Comparison of ENCODE assay signal across 27 mouse cellular contexts in the genomic region with DNA sequence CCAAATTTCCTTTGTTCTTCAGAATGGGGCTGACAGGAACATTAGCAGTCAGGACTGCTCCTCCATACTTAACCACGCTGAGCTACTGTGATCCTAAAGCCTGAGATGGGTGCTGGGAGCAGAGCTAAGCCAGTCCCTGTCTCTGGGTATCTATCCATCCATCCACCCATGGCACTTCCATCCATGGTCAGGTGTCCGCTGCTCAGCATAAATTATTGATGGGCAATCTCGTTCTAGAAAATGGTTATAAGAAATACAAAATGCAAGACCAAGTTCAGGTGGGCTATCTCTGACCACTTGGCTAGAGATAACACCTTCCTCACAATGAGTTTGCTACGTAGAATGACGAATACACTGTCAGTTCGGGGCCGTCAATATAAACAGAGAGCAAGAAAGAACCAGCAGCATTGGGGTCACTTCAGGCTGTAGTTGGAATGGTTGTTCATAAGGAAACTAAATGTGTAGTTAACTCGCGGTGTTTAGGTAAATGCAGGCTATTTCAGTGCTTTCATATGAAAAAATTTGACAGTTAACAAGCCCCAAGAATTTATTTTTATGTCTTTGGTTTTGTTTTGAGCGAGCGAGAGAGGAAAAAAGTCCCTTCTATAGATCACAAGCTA.
DNase-seq lines count a peak whose midpoint lies in the region; ATAC-seq lines count a peak whose summit lies in the region.
"Had no signal": no experiment of that assay in that cellular context is flagged by ENCODE, and none has a peak within 500 bp of the region (broad histone marks: within the 10 kb centered on the region; RNA-seq: fewer than 3 reads in every experiment).

No protein-coding gene starts in this region.

- H3K4me2 ChIP-seq in intestine, embryonic 15.5 days (replicated peaks): no peak overlapping the region
- no peak overlapping the region for H3K4me2 ChIP-seq in intestine, embryonic 16.5 days (ENCODE audit: low read depth, low read length)
- H3K4me2 ChIP-seq in neural tube, embryonic 13.5 days: no peak overlapping the region
- no peak overlapping the region for H3K4me2 ChIP-seq in neural tube, embryonic 15.5 days
- peak overlapping the region; percentile 35 for H3K4me2 ChIP-seq in forebrain, embryonic 16.5 days (ENCODE audit: low read length)
- H3K4me2 ChIP-seq: embryonic facial prominence, embryonic 13.5 days; heart, embryonic 11.5 days; liver, embryonic 13.5 days had no signal

- no peak overlapping the region for H3K4me3 ChIP-seq in intestine, embryonic 15.5 days (replicated peaks)
- H3K4me3 ChIP-seq in intestine, embryonic 16.5 days (ENCODE audit: low read length): no peak overlapping the region
- H3K4me3 ChIP-seq in neural tube, embryonic 13.5 days: no peak overlapping the region
- no peak overlapping the region for H3K4me3 ChIP-seq in neural tube, embryonic 15.5 days (replicated peaks)
- no peak overlapping the region for H3K4me3 ChIP-seq in forebrain, embryonic 16.5 days (replicated peaks; ENCODE audit: low read length)
- H3K4me3 ChIP-seq: embryonic facial prominence, embryonic 13.5 days; erythroblast, embryonic 14.5 days; gastrocnemius, adult 2 months; hindbrain, embryonic 15.5 days; kidney, embryonic 15.5 days; liver, embryonic 13.5 days had no signal

- no peaks in the 10 kb centered on the region for H3K36me3 ChIP-seq in intestine, embryonic 15.5 days
- no peaks in the 10 kb centered on the region for H3K36me3 ChIP-seq in intestine, embryonic 16.5 days (ENCODE audit: control insufficient read depth, insufficient read depth, low read length)
- no peaks in the 10 kb centered on the region for H3K36me3 ChIP-seq in neural tube, embryonic 13.5 days
- H3K36me3 ChIP-seq in neural tube, embryonic 15.5 days: no peaks in the 10 kb centered on the region
- H3K36me3 ChIP-seq in forebrain, embryonic 16.5 days (ENCODE audit: control insufficient read depth, insufficient read depth): no peaks in the 10 kb centered on the region
- H3K36me3 ChIP-seq: embryonic facial prominence, embryonic 13.5 days; hindbrain, embryonic 15.5 days; kidney, embryonic 15.5 days; liver, embryonic 13.5 days had no signal

- H3K4me1 ChIP-seq in intestine, embryonic 15.5 days (replicated peaks): peaks cover 6% of the 10 kb centered on the region; the same call in 1 of the 2 replicates
- peaks cover 8% of the 10 kb centered on the region; the same call in 1 of the 2 replicates for H3K4me1 ChIP-seq in intestine, embryonic 16.5 days (ENCODE audit: control insufficient read depth, insufficient read depth, low read length)
- peaks cover 36% of the 10 kb centered on the region for H3K4me1 ChIP-seq in neural tube, embryonic 13.5 days (replicated peaks)
- H3K4me1 ChIP-seq in neural tube, embryonic 15.5 days: peaks cover 21% of the 10 kb centered on the region
- H3K4me1 ChIP-seq in forebrain, embryonic 16.5 days (replicated peaks; ENCODE audit: control insufficient read depth, insufficient read depth, low read length): peaks cover 27% of the 10 kb centered on the region
- H3K4me1 ChIP-seq: liver, embryonic 13.5 days had no signal

- ATAC-seq in intestine, embryonic 15.5 days: no peak
- ATAC-seq in intestine, embryonic 16.5 days: no peak
- no peak for ATAC-seq in neural tube, embryonic 13.5 days (ENCODE audit: low read depth)
- no peak for ATAC-seq in neural tube, embryonic 15.5 days (ENCODE audit: low FRiP score)
- ATAC-seq in forebrain, embryonic 16.5 days: no peak
- ATAC-seq: activated CD4-positive, CD25-positive, alpha-beta regulatory T cell, adult 4 months had no signal

- H3K9ac ChIP-seq in intestine, embryonic 15.5 days: no peak overlapping the region
- no peak overlapping the region for H3K9ac ChIP-seq in intestine, embryonic 16.5 days (ENCODE audit: low read depth, low read length)
- no peak overlapping the region for H3K9ac ChIP-seq in neural tube, embryonic 13.5 days
- no peak overlapping the region for H3K9ac ChIP-seq in neural tube, embryonic 15.5 days (replicated peaks)
- peak overlapping the region; percentile 33; the same call in 1 of the 2 replicates for H3K9ac ChIP-seq in forebrain, embryonic 16.5 days (replicated peaks; ENCODE audit: low read depth, low read length)
- H3K9ac ChIP-seq: embryonic facial prominence, embryonic 13.5 days; hindbrain, embryonic 15.5 days; kidney, embryonic 15.5 days; liver, embryonic 13.5 days had no signal

- 0 out of 2 replicates have a peak overlapping the region, but pooled peaks have one; percentile 32 for H3K27ac ChIP-seq in intestine, embryonic 15.5 days
- H3K27ac ChIP-seq in intestine, embryonic 16.5 days (ENCODE audit: low read length): no peak overlapping the region
- peak overlapping the region; percentile 81; the same call in 1 of the 2 replicates for H3K27ac ChIP-seq in neural tube, embryonic 13.5 days (replicated peaks)
- H3K27ac ChIP-seq in neural tube, embryonic 15.5 days (replicated peaks): no peak overlapping the region
- peak overlapping the region; percentile 87 for H3K27ac ChIP-seq in forebrain, embryonic 16.5 days (ENCODE audit: low read length)
- H3K27ac ChIP-seq: embryonic facial prominence, embryonic 13.5 days; gastrocnemius, adult 2 months; liver, embryonic 13.5 days had no signal

- DNase-seq in adrenal gland, adult 18-20 months (ENCODE audit: low spot score in 2 of 2): no peak
- DNase-seq in thymus, adult 18-20 months: no peak
- DNase-seq: adrenal gland, postnatal 14 days; cerebellum, adult 2 months; cerebellum, postnatal 25 days; gastrocnemius, adult 2 months; heart, postnatal 10 days; kidney, adult 11 months; kidney, postnatal 4 days; layer of hippocampus, adult 9-11 months; liver, embryonic 13.5 days; lung, adult 2 months; lung, postnatal 14 days; right cerebral cortex, adult 18-20 months; right cerebral cortex, postnatal 4 days; thymus, postnatal 25 days had no signal

- no peaks in the 10 kb centered on the region for H3K9me3 ChIP-seq in intestine, embryonic 15.5 days
- no peaks in the 10 kb centered on the region for H3K9me3 ChIP-seq in intestine, embryonic 16.5 days (ENCODE audit: control insufficient read depth, low read length)
- no peaks in the 10 kb centered on the region for H3K9me3 ChIP-seq in neural tube, embryonic 13.5 days
- no peaks in the 10 kb centered on the region for H3K9me3 ChIP-seq in neural tube, embryonic 15.5 days (replicated peaks)
- no peaks in the 10 kb centered on the region for H3K9me3 ChIP-seq in forebrain, embryonic 16.5 days (ENCODE audit: control insufficient read depth, low read length)
- H3K9me3 ChIP-seq: embryonic facial prominence, embryonic 13.5 days; hindbrain, embryonic 15.5 days; kidney, embryonic 15.5 days; liver, embryonic 13.5 days had no signal

- WGBS in intestine, embryonic 15.5 days: 80% methylated on average over 11 of the region's 11 CpGs
- WGBS in intestine, embryonic 16.5 days: 81% methylated on average over 11 of the region's 11 CpGs
- WGBS in neural tube, embryonic 13.5 days: 83% methylated on average over 11 of the region's 11 CpGs
- WGBS in neural tube, embryonic 15.5 days: 84% methylated on average over 11 of the region's 11 CpGs
- WGBS in forebrain, embryonic 16.5 days: 85% methylated on average over 11 of the region's 11 CpGs

- H3K27me3 ChIP-seq in intestine, embryonic 15.5 days (replicated peaks): no peaks in the 10 kb centered on the region
- no peaks in the 10 kb centered on the region for H3K27me3 ChIP-seq in intestine, embryonic 16.5 days (replicated peaks; ENCODE audit: control insufficient read depth, insufficient read depth, low read length)
- H3K27me3 ChIP-seq in neural tube, embryonic 13.5 days: no peaks in the 10 kb centered on the region
- H3K27me3 ChIP-seq in neural tube, embryonic 15.5 days (replicated peaks): no peaks in the 10 kb centered on the region
- H3K27me3 ChIP-seq in forebrain, embryonic 16.5 days (replicated peaks; ENCODE audit: control insufficient read depth, insufficient read depth, low read length): no peaks in the 10 kb centered on the region
- H3K27me3 ChIP-seq: embryonic facial prominence, embryonic 13.5 days; hindbrain, embryonic 15.5 days; kidney, embryonic 15.5 days; liver, embryonic 13.5 days had no signal

Comparison
In these comparisons a context has a peak if more than half of its experiments do, and no peak if none do; other contexts are left out.
1. H3K27ac ChIP-seq: peak in intestine, embryonic 15.5 days (single experiment), neural tube, embryonic 13.5 days (single experiment) and forebrain, embryonic 16.5 days (single experiment); none in intestine, embryonic 16.5 days (single experiment) and neural tube, embryonic 15.5 days (single experiment).